Mouse (Mus musculus): ENCODE measurements around the gene Nphp3. TPM values are rescaled to one million over a fixed set of nuclear protein-coding genes. Genes with fewer than 3 reads are reported as not detected.

The Nphp3 gene
- 1.00 and 1.2 TPM in 2 replicates for polyA plus RNA-seq (2015; fragmentation: Nextera tagmentation; extraction: Ambion mirVana)

DNA sequence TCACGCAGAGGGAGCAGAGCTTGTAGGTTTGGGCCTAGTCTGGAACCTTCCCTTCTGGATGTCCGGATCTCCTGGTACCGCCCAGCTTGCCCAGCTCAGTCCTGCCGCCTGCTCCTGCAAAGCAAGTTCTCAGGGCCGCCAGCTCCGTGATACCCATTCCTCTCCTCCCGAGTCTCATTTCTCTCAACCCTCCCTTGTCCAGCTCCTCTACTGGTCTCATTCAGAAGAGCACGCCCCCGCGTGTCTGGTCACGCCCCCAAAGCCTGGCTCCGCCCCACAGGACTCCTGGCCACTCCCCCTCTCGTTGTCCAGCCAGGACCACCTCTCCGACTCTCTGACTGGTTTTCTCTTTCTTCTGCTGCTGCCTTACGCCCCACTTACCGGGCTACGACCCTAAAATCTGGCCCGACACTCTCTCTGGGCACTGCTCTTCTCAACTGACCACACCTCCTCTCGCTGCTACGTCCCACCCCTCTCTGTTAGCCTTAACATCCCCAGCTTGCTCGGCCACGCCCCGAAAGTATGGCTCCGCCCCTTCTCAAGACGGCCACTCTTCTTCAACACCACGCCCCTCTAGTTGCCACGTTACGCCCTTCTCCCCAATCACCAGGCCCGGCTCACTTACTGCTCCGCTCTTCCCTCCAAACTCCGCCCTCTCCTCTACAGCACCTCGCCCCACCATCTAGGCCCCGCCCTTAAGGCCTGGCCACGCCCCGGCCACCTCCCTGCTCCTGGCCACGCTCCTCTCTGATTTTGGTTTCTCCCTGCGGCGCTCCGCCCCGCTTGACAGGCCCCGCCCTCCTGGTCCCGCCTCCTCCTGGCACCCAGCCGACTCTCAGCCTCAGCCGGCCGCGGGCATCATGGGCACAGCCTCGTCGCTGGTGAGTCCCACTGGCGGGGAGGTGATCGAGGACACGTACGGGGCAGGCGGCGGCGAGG lies at the start of gene Nphp3:
Nphp3 (plus strand) TSS at position 624 of the 939 bp plus-strand sequence.
- DNase-seq = peak; percentile 98
- H3K4me3 ChIP-seq (ENCODE audit: low read depth, low read length) = peak within 1 kb of the TSS; percentile 66
- no peaks in the 10 kb centered on the region for H3K36me3 ChIP-seq (replicated peaks; ENCODE audit: insufficient read depth, low read length)
- TF ChIP-seq CTCF (IDR thresholded peaks at IDR 0.05; ENCODE audit: low read depth) = 0 out of 2 replicates have a peak, but pooled peaks have one; percentile 21
- TF ChIP-seq EP300 (IDR thresholded peaks at IDR 0.05; ENCODE audit: low read depth) = no peak
- H3K27me3 ChIP-seq (ENCODE audit: insufficient read depth, low read length) = no peaks in the 10 kb centered on the region
- peak within 1 kb of the TSS; percentile 88 for H3K4me2 ChIP-seq (ENCODE audit: low read depth, low read length)
- H3K9ac ChIP-seq (replicated peaks) = peak within 1 kb of the TSS; percentile 67
- no peaks in the 10 kb centered on the region for H3K9me3 ChIP-seq (ENCODE audit: low read length)
- peaks cover 10% of the 10 kb centered on the region for H3K4me1 ChIP-seq (ENCODE audit: insufficient read depth)
- ATAC-seq = peak; percentile 93
- peak within 1 kb of the TSS; percentile 74 for H3K27ac ChIP-seq (ENCODE audit: low read depth)
- 1% methylated on average over 54 of the region's 55 CpGs for WGBS (ENCODE audit: insufficient replicate concordance)

DNA sequence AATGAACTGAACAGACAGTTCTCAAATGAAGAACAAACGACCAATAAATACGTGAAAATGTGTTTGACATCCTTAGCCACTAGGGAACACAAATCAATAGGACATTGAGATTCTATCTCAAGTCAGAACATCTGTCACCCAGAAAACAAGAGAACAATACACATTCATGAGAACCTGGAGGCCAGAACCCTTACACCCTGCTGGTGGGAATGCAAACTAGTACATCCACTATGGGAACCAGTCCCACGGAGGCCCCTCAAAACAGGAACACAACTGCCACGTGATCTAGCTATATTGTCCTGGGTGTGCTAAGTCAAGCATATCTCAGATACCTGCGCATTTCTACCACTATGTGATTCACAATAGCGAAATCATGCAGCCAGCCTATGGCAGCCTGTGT lies 43.6 kb upstream of the Nphp3 start:
- H3K9me3 ChIP-seq (ENCODE audit: low read length) = no peaks in the 10 kb centered on the region
- TF ChIP-seq EP300 (IDR thresholded peaks at IDR 0.05; ENCODE audit: low read depth) = no peak
- no peak for TF ChIP-seq CTCF (IDR thresholded peaks at IDR 0.05; ENCODE audit: low read depth)
- 68% methylated on average over 6 of the region's 6 CpGs for WGBS (ENCODE audit: insufficient replicate concordance)
- no peak for ATAC-seq
- H3K36me3 ChIP-seq (replicated peaks; ENCODE audit: insufficient read depth, low read length) = no peaks in the 10 kb centered on the region
- no peaks in the 10 kb centered on the region for H3K4me1 ChIP-seq (ENCODE audit: insufficient read depth)
- no peak overlapping the region for H3K9ac ChIP-seq (replicated peaks)
- H3K4me2 ChIP-seq (ENCODE audit: low read depth, low read length) = no peak overlapping the region
- DNase-seq = no peak
- H3K27me3 ChIP-seq (ENCODE audit: insufficient read depth, low read length) = no peaks in the 10 kb centered on the region
- no peak overlapping the region for H3K4me3 ChIP-seq (ENCODE audit: low read depth, low read length)
- H3K27ac ChIP-seq (ENCODE audit: low read depth) = no peak overlapping the region

DNA sequence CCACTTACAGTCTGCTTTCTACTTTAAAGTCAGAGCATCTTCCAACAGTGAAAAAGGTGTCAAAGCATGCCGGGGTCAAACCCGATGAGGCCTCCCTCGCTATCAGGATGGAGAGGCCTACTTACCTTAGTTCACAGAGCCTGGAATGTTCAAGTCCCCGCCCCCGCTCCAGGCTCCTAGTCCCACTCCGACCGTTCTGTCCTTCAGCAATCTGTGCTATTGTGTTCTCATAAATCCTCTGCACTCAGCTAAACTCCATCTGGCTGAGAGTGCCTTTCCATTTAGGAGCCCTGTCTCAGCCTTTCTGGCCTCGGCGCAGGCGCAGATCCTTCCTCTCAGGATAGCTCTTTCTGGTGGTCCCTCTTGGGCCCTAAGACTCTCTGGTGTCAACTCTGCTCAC lies 42.4 kb upstream of the Nphp3 start:
- Histone ChIP-seq H3K36me3 (replicated peaks; ENCODE audit: insufficient read depth, low read length) (no peaks in the 10 kb centered on the region), H3K9ac (replicated peaks) (no peak overlapping the region), H3K27me3 (ENCODE audit: insufficient read depth, low read length) (no peaks in the 10 kb centered on the region), H3K4me2 (ENCODE audit: low read depth, low read length) (no peak overlapping the region), H3K9me3 (ENCODE audit: low read length) (no peaks in the 10 kb centered on the region), H3K4me3 (ENCODE audit: low read depth, low read length) (no peak overlapping the region), H3K4me1 (ENCODE audit: insufficient read depth) (no peaks in the 10 kb centered on the region), H3K27ac (ENCODE audit: low read depth) (no peak overlapping the region)
- ATAC-seq (no peak), DNase-seq (no peak)
- 77% methylated on average over 10 of the region's 10 CpGs for WGBS (ENCODE audit: insufficient replicate concordance)
- TF ChIP-seq CTCF (IDR thresholded peaks at IDR 0.05; ENCODE audit: low read depth) = no peak
- TF ChIP-seq EP300 (IDR thresholded peaks at IDR 0.05; ENCODE audit: low read depth) = no peak

DNA sequence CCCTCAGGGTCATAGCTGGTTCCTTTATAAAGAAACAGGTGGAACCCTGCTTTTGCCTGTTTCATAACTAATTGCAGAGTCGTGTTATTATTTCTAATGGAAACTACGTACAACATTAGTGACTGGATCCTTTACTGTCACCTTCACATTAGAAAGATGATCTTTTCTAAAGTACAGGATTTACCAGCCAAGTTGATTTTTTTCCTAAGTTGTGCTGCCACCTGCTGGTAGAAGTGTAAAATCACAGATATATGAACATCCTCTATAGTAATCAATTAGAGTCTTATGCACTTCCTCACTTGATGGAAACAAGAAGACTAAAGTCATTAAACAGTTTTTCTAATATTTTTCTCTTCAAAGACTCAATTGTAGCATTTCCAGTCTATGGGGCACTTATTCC lies 5.8 kb upstream of the Nphp3 start:
- Histone ChIP-seq H3K4me2 (ENCODE audit: low read depth, low read length) (no peak overlapping the region), H3K9ac (replicated peaks) (no peak overlapping the region), H3K27ac (ENCODE audit: low read depth) (no peak overlapping the region), H3K27me3 (ENCODE audit: insufficient read depth, low read length) (no peaks in the 10 kb centered on the region), H3K4me3 (ENCODE audit: low read depth, low read length) (no peak overlapping the region), H3K36me3 (replicated peaks; ENCODE audit: insufficient read depth, low read length) (no peaks in the 10 kb centered on the region), H3K4me1 (ENCODE audit: insufficient read depth) (peaks cover 7% of the 10 kb centered on the region), H3K9me3 (ENCODE audit: low read length) (no peaks in the 10 kb centered on the region)
- DNase-seq (peak; percentile 41), ATAC-seq (no peak)
- 3% methylated on average over 2 of the region's 2 CpGs for WGBS (ENCODE audit: insufficient replicate concordance)
- no peak for TF ChIP-seq EP300 (IDR thresholded peaks at IDR 0.05; ENCODE audit: low read depth)
- peak; percentile 66 for TF ChIP-seq CTCF (IDR thresholded peaks at IDR 0.05; ENCODE audit: low read depth)

DNA sequence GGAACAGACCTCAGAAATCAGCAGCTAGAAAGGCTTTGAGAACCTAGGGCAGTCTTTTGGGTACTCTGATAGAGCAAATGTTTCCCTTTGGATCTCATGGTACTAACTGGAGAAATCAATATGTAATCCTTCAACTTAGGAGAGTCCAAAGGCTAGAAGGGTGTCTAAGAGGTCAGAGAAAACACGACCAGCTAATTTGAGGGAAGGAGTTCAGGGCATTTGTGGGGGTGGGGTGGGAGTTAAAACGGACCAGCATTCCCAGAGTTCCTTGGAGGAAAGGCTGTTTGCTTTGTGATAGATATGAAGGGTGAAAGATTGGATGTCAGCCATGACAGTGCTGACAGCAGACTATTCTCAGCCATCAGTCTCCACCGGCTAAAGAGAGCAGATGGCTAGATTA lies 1.7 kb upstream of the Nphp3 start:
- no peak for ATAC-seq
- Histone ChIP-seq H3K4me1 (ENCODE audit: insufficient read depth) (peaks cover 10% of the 10 kb centered on the region), H3K4me3 (ENCODE audit: low read depth, low read length) (no peak overlapping the region), H3K4me2 (ENCODE audit: low read depth, low read length) (peak overlapping the region; percentile 24; the same call in 1 of the 2 replicates), H3K9ac (replicated peaks) (no peak overlapping the region), H3K36me3 (replicated peaks; ENCODE audit: insufficient read depth, low read length) (no peaks in the 10 kb centered on the region), H3K9me3 (ENCODE audit: low read length) (no peaks in the 10 kb centered on the region), H3K27me3 (ENCODE audit: insufficient read depth, low read length) (no peaks in the 10 kb centered on the region), H3K27ac (ENCODE audit: low read depth) (peak overlapping the region; percentile 58; the same call in 1 of the 2 replicates)
- 41% methylated on average over 3 of the region's 3 CpGs for WGBS (ENCODE audit: insufficient replicate concordance)
- no peak for TF ChIP-seq EP300 (IDR thresholded peaks at IDR 0.05; ENCODE audit: low read depth)
- TF ChIP-seq CTCF (IDR thresholded peaks at IDR 0.05; ENCODE audit: low read depth) = no peak
- DNase-seq = no peak

DNA sequence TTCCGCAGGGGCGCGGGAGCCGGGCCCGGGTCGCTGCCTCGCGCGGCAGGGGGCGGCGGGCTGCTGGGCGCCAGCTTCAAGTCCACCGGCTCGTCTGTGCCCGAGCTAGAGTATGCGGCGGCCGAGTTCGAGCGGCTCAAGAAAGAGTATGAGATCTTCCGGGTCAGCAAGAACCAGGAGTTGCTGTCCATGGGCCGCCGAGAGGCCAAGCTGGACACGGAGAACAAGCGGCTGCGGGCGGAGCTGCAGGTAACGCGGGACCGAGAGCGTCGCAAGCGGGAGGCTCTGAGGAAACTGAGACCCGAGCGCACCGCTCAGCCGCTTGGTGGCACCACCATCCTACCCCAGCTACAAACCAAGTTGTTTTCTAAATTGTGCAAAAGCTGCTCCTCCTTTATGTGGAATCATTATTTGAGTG lies 578 bp downstream of the Nphp3 start:
- peak overlapping the region; percentile 88 for H3K4me2 ChIP-seq (ENCODE audit: low read depth, low read length)
- DNase-seq (peak; percentile 74), ATAC-seq (peak; percentile 44)
- peak overlapping the region; percentile 67 for H3K9ac ChIP-seq (replicated peaks)
- no peaks in the 10 kb centered on the region for H3K27me3 ChIP-seq (ENCODE audit: insufficient read depth, low read length)
- no peaks in the 10 kb centered on the region for H3K9me3 ChIP-seq (ENCODE audit: low read length)
- no peaks in the 10 kb centered on the region; the same call in 1 of the 2 replicates for H3K36me3 ChIP-seq (replicated peaks; ENCODE audit: insufficient read depth, low read length)
- no peak for TF ChIP-seq EP300 (IDR thresholded peaks at IDR 0.05; ENCODE audit: low read depth)
- TF ChIP-seq CTCF (IDR thresholded peaks at IDR 0.05; ENCODE audit: low read depth) = peak; percentile 72
- peaks cover 10% of the 10 kb centered on the region for H3K4me1 ChIP-seq (ENCODE audit: insufficient read depth)
- peak overlapping the region; percentile 65 for H3K27ac ChIP-seq (ENCODE audit: low read depth)
- WGBS (ENCODE audit: insufficient replicate concordance) = under 1% methylated on average over 33 of the region's 37 CpGs
- H3K4me3 ChIP-seq (ENCODE audit: low read depth, low read length) = peak overlapping the region; percentile 66
